Mouse (Mus musculus): ENCODE data around the gene Epha6.

Epha6 gene

GRCm38 (mm10) chr16:59854160-59854717 is 751.1 kb downstream of the Epha6 start:
- TF ChIP-seq GATA4 (IDR thresholded peaks at IDR 0.05; ENCODE audit: insufficient replicate concordance, low read length) = no peak

GRCm38 (mm10) chr16:59852689-59853088 is 752.6 kb downstream of the Epha6 start:
- TF ChIP-seq GATA4 (IDR thresholded peaks at IDR 0.05; ENCODE audit: insufficient replicate concordance, low read length) = no peak

- TF ChIP-seq GATA4 (IDR thresholded peaks at IDR 0.05; ENCODE audit: insufficient replicate concordance, low read length) = no peak
Observed at GRCm38 (mm10) chr16:59846574-59846973, 758.8 kb downstream of the Epha6 start.

GRCm38 (mm10) chr16:59836778-59837177 is 768.6 kb downstream of the Epha6 start:
- TF ChIP-seq GATA4 (IDR thresholded peaks at IDR 0.05; ENCODE audit: insufficient replicate concordance, low read length) = no peak

- TF ChIP-seq GATA4 (IDR thresholded peaks at IDR 0.05; ENCODE audit: insufficient replicate concordance, low read length) = no peak
Observed at GRCm38 (mm10) chr16:59836304-59836703, 769.0 kb downstream of the Epha6 start.

- TF ChIP-seq GATA4 (IDR thresholded peaks at IDR 0.05; ENCODE audit: insufficient replicate concordance, low read length) = no peak
Observed at GRCm38 (mm10) chr16:59832468-59832867, 772.9 kb downstream of the Epha6 start.

- TF ChIP-seq GATA4 (IDR thresholded peaks at IDR 0.05; ENCODE audit: insufficient replicate concordance, low read length) = no peak
Observed at GRCm38 (mm10) chr16:59829655-59830054, 775.7 kb downstream of the Epha6 start.

GRCm38 (mm10) chr16:59772297-59772696 is 833.0 kb downstream of the Epha6 start:
- TF ChIP-seq GATA4 (IDR thresholded peaks at IDR 0.05; ENCODE audit: insufficient replicate concordance, low read length) = no peak

GRCm38 (mm10) chr16:59770421-59770820 is 834.9 kb downstream of the Epha6 start:
- TF ChIP-seq GATA4 (IDR thresholded peaks at IDR 0.05; ENCODE audit: insufficient replicate concordance, low read length) = no peak

GRCm38 (mm10) chr16:59769936-59770335 is 835.4 kb downstream of the Epha6 start:
- TF ChIP-seq GATA4 (IDR thresholded peaks at IDR 0.05; ENCODE audit: insufficient replicate concordance, low read length) = no peak

GRCm38 (mm10) chr16:59760875-59761274 is 844.5 kb downstream of the Epha6 start:
- no peak for TF ChIP-seq GATA4 (IDR thresholded peaks at IDR 0.05; ENCODE audit: insufficient replicate concordance, low read length)

- TF ChIP-seq GATA4 (IDR thresholded peaks at IDR 0.05; ENCODE audit: insufficient replicate concordance, low read length) = no peak
Observed at GRCm38 (mm10) chr16:59750905-59751304, 854.4 kb downstream of the Epha6 start.

- no peak for TF ChIP-seq GATA4 (IDR thresholded peaks at IDR 0.05; ENCODE audit: insufficient replicate concordance, low read length)
Observed at GRCm38 (mm10) chr16:59743669-59744068, 861.7 kb downstream of the Epha6 start.

- no peak for TF ChIP-seq GATA4 (IDR thresholded peaks at IDR 0.05; ENCODE audit: insufficient replicate concordance, low read length)
Observed at GRCm38 (mm10) chr16:59715524-59715923, 889.8 kb downstream of the Epha6 start.

GRCm38 (mm10) chr16:59693230-59693629 is 912.1 kb downstream of the Epha6 start:
- no peak for TF ChIP-seq GATA4 (IDR thresholded peaks at IDR 0.05; ENCODE audit: insufficient replicate concordance, low read length)

- no peak for TF ChIP-seq GATA4 (IDR thresholded peaks at IDR 0.05; ENCODE audit: insufficient replicate concordance, low read length)
Observed at GRCm38 (mm10) chr16:59689120-59689519, 916.2 kb downstream of the Epha6 start.

GRCm38 (mm10) chr16:59685135-59685534 is 920.2 kb downstream of the Epha6 start:
- TF ChIP-seq GATA4 (IDR thresholded peaks at IDR 0.05; ENCODE audit: insufficient replicate concordance, low read length) = no peak

All from liver, adult (tissue).